Mouse (Mus musculus) erythroblast, embryonic 14.5 days (primary cell): ENCODE measurements around the gene Shisal2a.

Experiments used
- GATA1 ChIP-seq: IDR thresholded peaks from 2 replicates; pipeline ENCODE4 v1.6.1; 2012; ENCODE audit warnings: low read length, inconsistent platforms, mixed read lengths
- TAL1 ChIP-seq: IDR thresholded peaks from 3 replicates; pipeline ENCODE4 v1.6.1; 2012; ENCODE audit warnings: low read length, inconsistent platforms, mixed read lengths

GRCm38 (mm10) chr4:108371421-108371820 lies 11.7 kb downstream of the Shisal2a start:
- TF ChIP-seq GATA1, result no peak
- TF ChIP-seq TAL1, result no peak
